Mouse (Mus musculus): Measurements from ENCODE around the gene Wdfy2. TPM values are rescaled to one million over a fixed set of nuclear protein-coding genes. Genes with fewer than 3 reads are reported as not detected.

The Wdfy2 gene
- polyA plus RNA-seq, 1 experiment from 2014 or later = 13.1 TPM

DNA sequence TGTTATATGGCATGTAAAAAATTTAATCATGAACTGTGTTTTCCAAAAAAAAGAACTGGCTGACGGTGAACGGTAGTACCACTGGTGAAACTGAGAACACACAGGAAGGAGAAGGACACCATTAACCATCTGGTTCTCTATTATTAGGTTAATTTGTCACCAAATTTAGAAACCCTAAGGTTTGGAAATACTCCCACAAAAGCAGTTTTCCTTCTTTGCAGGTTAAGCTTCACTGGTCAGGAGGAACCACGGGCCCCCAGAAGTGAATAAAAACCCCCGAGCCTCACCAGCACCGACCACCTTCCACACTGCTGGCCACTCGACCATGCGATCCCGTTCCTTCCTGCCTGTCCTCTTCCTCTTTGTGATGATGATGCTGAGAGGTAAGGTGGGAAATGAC lies 160.3 kb downstream of the Wdfy2 start, which contains the start of gene Defb47:
Gene Defb47, plus strand, starts transcription at position 301 of the 400 bp plus-strand sequence.
- WGBS = 87% methylated on average over 8 of the region's 8 CpGs
- no peak for ATAC-seq (ENCODE audit: low read depth)
- no peaks in the 10 kb centered on the region for H3K4me1 ChIP-seq (ENCODE audit: control insufficient read depth, insufficient read depth, low read length)

DNA sequence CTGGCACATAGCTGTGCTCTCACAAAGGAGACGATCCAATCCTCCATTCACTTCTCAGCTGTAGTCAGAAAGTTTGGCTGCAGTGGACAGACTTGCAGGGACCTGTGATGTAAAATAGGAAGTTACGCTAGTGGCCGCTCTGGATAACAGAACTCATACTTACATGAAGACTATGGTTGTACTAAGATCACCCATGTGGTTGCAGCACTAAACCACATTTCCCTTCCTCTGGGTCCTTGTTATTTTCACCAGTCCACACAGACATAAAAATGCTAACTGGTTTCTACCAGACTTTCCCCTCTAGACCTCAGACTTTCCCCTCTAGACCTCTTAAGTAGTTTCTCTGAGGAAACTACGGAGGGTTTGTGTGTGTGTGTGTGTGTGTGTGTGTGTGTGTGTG lies 161.5 kb downstream of the Wdfy2 start:
- Histone ChIP-seq H3K9ac (replicated peaks; ENCODE audit: low read depth, low read length) (no peak overlapping the region), H3K36me3 (ENCODE audit: control insufficient read depth, insufficient read depth, low read length) (no peaks in the 10 kb centered on the region), H3K27me3 (ENCODE audit: control insufficient read depth, insufficient read depth, low read length) (no peaks in the 10 kb centered on the region), H3K9me3 (ENCODE audit: control insufficient read depth, low read length) (no peaks in the 10 kb centered on the region), H3K4me3 (ENCODE audit: low read depth, low read length) (no peak overlapping the region), H3K4me1 (ENCODE audit: control insufficient read depth, insufficient read depth, low read length) (no peaks in the 10 kb centered on the region), H3K4me2 (ENCODE audit: low read depth, low read length) (no peak overlapping the region), H3K27ac (ENCODE audit: low read depth, low read length) (no peak overlapping the region)
- ATAC-seq (ENCODE audit: low read depth) = no peak
- 90% methylated on average over 4 of the region's 4 CpGs for WGBS

More for the DNA sequence above, 160.3 kb downstream of the Wdfy2 start, which contains the start of gene Defb47:
- Histone ChIP-seq H3K9me3 (ENCODE audit: control insufficient read depth, low read length) (no peaks in the 10 kb centered on the region), H3K36me3 (ENCODE audit: control insufficient read depth, insufficient read depth, low read length) (no peaks in the 10 kb centered on the region), H3K4me2 (ENCODE audit: low read depth, low read length) (no peak within 1 kb of the TSS), H3K9ac (replicated peaks; ENCODE audit: low read depth, low read length) (no peak within 1 kb of the TSS), H3K27ac (ENCODE audit: low read depth, low read length) (no peak within 1 kb of the TSS), H3K27me3 (ENCODE audit: control insufficient read depth, insufficient read depth, low read length) (no peaks in the 10 kb centered on the region), H3K4me3 (ENCODE audit: low read depth, low read length) (no peak within 1 kb of the TSS)

GRCm38 (mm10) chr14:63002588-63002987 lies 165.1 kb downstream of the Wdfy2 start:
- 80% methylated on average over 2 of the region's 2 CpGs for WGBS
- no peak for ATAC-seq (ENCODE audit: low read depth)
- Histone ChIP-seq H3K9me3 (ENCODE audit: control insufficient read depth, low read length) (no peaks in the 10 kb centered on the region), H3K36me3 (ENCODE audit: control insufficient read depth, insufficient read depth, low read length) (no peaks in the 10 kb centered on the region), H3K27me3 (ENCODE audit: control insufficient read depth, insufficient read depth, low read length) (no peaks in the 10 kb centered on the region), H3K4me3 (ENCODE audit: low read depth, low read length) (no peak overlapping the region), H3K9ac (replicated peaks; ENCODE audit: low read depth, low read length) (no peak overlapping the region), H3K4me1 (ENCODE audit: control insufficient read depth, insufficient read depth, low read length) (no peaks in the 10 kb centered on the region), H3K4me2 (ENCODE audit: low read depth, low read length) (no peak overlapping the region), H3K27ac (ENCODE audit: low read depth, low read length) (no peak overlapping the region)

Small RNAs within 50 kb of the gene (microRNA-seq; reads per million reads assigned to microRNA genes)
- gene Mir6541 (not detected), gene Mir8098 (0.85 reads per million)

Other genes with a start within 250 kb of the Wdfy2 start
- 0.26 TPM in 1 of 2 replicates, not detected in the other for gene Serpine3, start 174.0 kb upstream of the Wdfy2 start, polyA plus RNA-seq (2014; fragmentation: Nextera tagmentation; extraction: Ambion mirVana)
- gene Ints6, start 76.5 kb upstream of the Wdfy2 start, polyA plus RNA-seq (2014; fragmentation: Nextera tagmentation; extraction: Ambion mirVana) = 19.8 and 22.5 TPM in 2 replicates
- gene Defb48, start 146.8 kb downstream of the Wdfy2 start, polyA plus RNA-seq (2014; fragmentation: Nextera tagmentation; extraction: Ambion mirVana) = not detected in 2 replicates
- gene Defb47, start 160.4 kb downstream of the Wdfy2 start, polyA plus RNA-seq (2014; fragmentation: Nextera tagmentation; extraction: Ambion mirVana) = not detected in 2 replicates
- gene Defb43, start 174.1 kb downstream of the Wdfy2 start, polyA plus RNA-seq (2014; fragmentation: Nextera tagmentation; extraction: Ambion mirVana) = not detected in 2 replicates
- 0.20 TPM in 1 of 2 replicates, not detected in the other for gene Defb42, start 209.3 kb downstream of the Wdfy2 start, polyA plus RNA-seq (2014; fragmentation: Nextera tagmentation; extraction: Ambion mirVana)
- gene Defb30, start 212.3 kb downstream of the Wdfy2 start, polyA plus RNA-seq (2014; fragmentation: Nextera tagmentation; extraction: Ambion mirVana) = not detected in 2 replicates

Measured in neural tube, embryonic 14.5 days (tissue).